In the genomic region with DNA sequence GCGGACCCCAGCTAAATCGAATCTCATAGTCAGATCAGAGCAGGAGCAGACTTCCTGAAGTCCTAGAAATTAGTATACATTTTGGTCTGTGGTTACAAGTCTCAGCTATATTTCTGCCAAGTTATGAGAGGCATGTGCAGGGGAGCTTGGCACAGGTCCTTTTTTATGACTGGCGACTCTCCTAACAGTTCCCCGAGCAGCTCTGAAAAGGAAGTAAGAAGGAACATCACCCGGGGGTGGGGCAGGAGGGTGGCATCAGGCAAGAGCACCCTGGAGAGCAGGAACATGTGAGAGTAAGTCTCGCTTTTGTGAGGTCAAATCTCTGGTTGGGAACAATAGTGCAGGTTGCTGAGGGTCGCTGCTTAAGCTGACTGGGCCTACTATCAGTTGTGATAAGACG, we compare ENCODE assay signal across 9 mouse cellular contexts. TPM values are rescaled to one million over a fixed set of nuclear protein-coding genes. Genes with fewer than 3 reads are reported as not detected.
A peak's percentile ranks its signal among the peaks of the same experiment; 100 is the strongest.
DNase-seq lines count a peak whose midpoint lies in the region; ATAC-seq and TF ChIP-seq lines count a peak whose summit lies in the region.
"Had no signal": no experiment of that assay in that cellular context is flagged by ENCODE, and none has a peak within 500 bp of the region (broad histone marks: within the 10 kb centered on the region; RNA-seq: fewer than 3 reads in every experiment).

No protein-coding gene starts in this region.

- no peak for TF ChIP-seq POLR2A in heart, adult 2 months (IDR thresholded peaks at IDR 0.05; ENCODE audit: insufficient read depth, low read depth, low read length)

- no peak for ATAC-seq in heart, embryonic 13.5 days (ENCODE audit: extremely low read depth, insufficient number of reproducible peaks, low FRiP score, low TSS enrichment)
- no peak for ATAC-seq in embryonic facial prominence, embryonic 15.5 days (ENCODE audit: insufficient number of reproducible peaks, low FRiP score, low TSS enrichment, low read depth)
- no peak for ATAC-seq in lung, postnatal 0 days
- ATAC-seq in erythroid progenitor cell, adult 5-6 weeks (replicated peaks; ENCODE audit: low FRiP score, poor library complexity, severe bottlenecking) = no peak
- no peak for ATAC-seq in kidney, embryonic 14.5 days (ENCODE audit: low FRiP score, low TSS enrichment)

- TF ChIP-seq EP300 in heart, adult 2 months (IDR thresholded peaks at IDR 0.05; ENCODE audit: insufficient read depth, low read depth, low read length) = no peak
- no peak for TF ChIP-seq EP300 in lung, postnatal 0 days (IDR thresholded peaks at IDR 0.05)

- H3K27me3 ChIP-seq in heart, embryonic 13.5 days (replicated peaks) = no peaks in the 10 kb centered on the region
- no peaks in the 10 kb centered on the region for H3K27me3 ChIP-seq in heart, adult 2 months (ENCODE audit: control insufficient read depth, insufficient read depth, low read length)
- no peaks in the 10 kb centered on the region for H3K27me3 ChIP-seq in embryonic facial prominence, embryonic 15.5 days
- H3K27me3 ChIP-seq in lung, postnatal 0 days (replicated peaks; ENCODE audit: insufficient read depth, low read length) = no peaks in the 10 kb centered on the region
- H3K27me3 ChIP-seq in kidney, embryonic 14.5 days (ENCODE audit: control insufficient read depth, insufficient read depth, low read length) = no peaks in the 10 kb centered on the region

- no peaks in the 10 kb centered on the region for H3K36me3 ChIP-seq in heart, embryonic 13.5 days
- no peaks in the 10 kb centered on the region for H3K36me3 ChIP-seq in heart, adult 2 months (ENCODE audit: control insufficient read depth, insufficient read depth, low read length)
- no peaks in the 10 kb centered on the region for H3K36me3 ChIP-seq in embryonic facial prominence, embryonic 15.5 days
- no peaks in the 10 kb centered on the region for H3K36me3 ChIP-seq in lung, postnatal 0 days (ENCODE audit: insufficient read depth, low read length)
- no peaks in the 10 kb centered on the region for H3K36me3 ChIP-seq in kidney, embryonic 14.5 days (ENCODE audit: control insufficient read depth, insufficient read depth, low read length)

- H3K4me2 ChIP-seq in heart, embryonic 13.5 days = peak overlapping the region; percentile 60
- peak overlapping the region; percentile 32 for H3K4me2 ChIP-seq in embryonic facial prominence, embryonic 15.5 days (replicated peaks)
- peak overlapping the region; percentile 14; the same call in 1 of the 2 replicates for H3K4me2 ChIP-seq in lung, postnatal 0 days (replicated peaks; ENCODE audit: low read depth, low read length)
- no peak overlapping the region for H3K4me2 ChIP-seq in kidney, embryonic 14.5 days (replicated peaks; ENCODE audit: low read depth, low read length)

- H3K4me1 ChIP-seq in heart, embryonic 13.5 days = peaks cover 51% of the 10 kb centered on the region
- H3K4me1 ChIP-seq in heart, adult 2 months (ENCODE audit: control insufficient read depth, insufficient read depth, low read length) = peaks cover 3% of the 10 kb centered on the region
- H3K4me1 ChIP-seq in embryonic facial prominence, embryonic 15.5 days = peaks cover 21% of the 10 kb centered on the region
- peaks cover 11% of the 10 kb centered on the region; the same call in 1 of the 2 replicates for H3K4me1 ChIP-seq in lung, postnatal 0 days (ENCODE audit: insufficient read depth, low read depth, low read length)
- H3K4me1 ChIP-seq in kidney, embryonic 14.5 days (ENCODE audit: control insufficient read depth, insufficient read depth, low read length) = peaks cover 13% of the 10 kb centered on the region

- 28% methylated on average over 8 of the region's 8 CpGs for WGBS in heart, embryonic 13.5 days
- 24% methylated on average over 8 of the region's 8 CpGs for WGBS in heart, adult 2 months
- 34% methylated on average over 8 of the region's 8 CpGs for WGBS in embryonic facial prominence, embryonic 15.5 days
- WGBS in lung, postnatal 0 days = 26% methylated on average over 8 of the region's 8 CpGs
- 63% methylated on average over 8 of the region's 8 CpGs for WGBS in kidney, embryonic 14.5 days

- 0 out of 2 replicates have a peak overlapping the region, but pooled peaks have one; percentile 24 for H3K27ac ChIP-seq in heart, embryonic 13.5 days (replicated peaks)
- H3K27ac ChIP-seq in heart, adult 2 months = no peak overlapping the region
- peak overlapping the region; percentile 34; the same call in 1 of the 2 replicates for H3K27ac ChIP-seq in embryonic facial prominence, embryonic 15.5 days (replicated peaks)
- H3K27ac ChIP-seq in lung, postnatal 0 days (ENCODE audit: low read length) = no peak overlapping the region
- H3K27ac ChIP-seq in kidney, embryonic 14.5 days (ENCODE audit: low read depth, low read length) = no peak overlapping the region

- no peak for DNase-seq in heart, adult 2 months
- DNase-seq in 416B (ENCODE audit: low read depth) = peak; percentile 60
- DNase-seq in lung, postnatal 0 days (ENCODE audit: low spot score) = peak; percentile 37
- no peak for DNase-seq in cerebellum, adult 18-20 months

- peak overlapping the region; percentile 66 for H3K9ac ChIP-seq in heart, embryonic 13.5 days
- H3K9ac ChIP-seq in heart, adult 2 months (ENCODE audit: low read depth, low read length) = no peak overlapping the region
- no peak overlapping the region for H3K9ac ChIP-seq in embryonic facial prominence, embryonic 15.5 days
- no peak overlapping the region for H3K9ac ChIP-seq in lung, postnatal 0 days (replicated peaks; ENCODE audit: low read depth)
- no peak overlapping the region for H3K9ac ChIP-seq in kidney, embryonic 14.5 days (ENCODE audit: low read depth, low read length)

- H3K4me3 ChIP-seq in heart, embryonic 13.5 days = 0 out of 2 replicates have a peak overlapping the region, but pooled peaks have one; percentile 21
- H3K4me3 ChIP-seq in heart, adult 2 months = no peak overlapping the region
- H3K4me3 ChIP-seq in embryonic facial prominence, embryonic 15.5 days (replicated peaks) = no peak overlapping the region
- no peak overlapping the region for H3K4me3 ChIP-seq in lung, postnatal 0 days (ENCODE audit: low read depth, low read length)
- no peak overlapping the region for H3K4me3 ChIP-seq in kidney, embryonic 14.5 days (ENCODE audit: low read length)

- no peaks in the 10 kb centered on the region for H3K9me3 ChIP-seq in heart, embryonic 13.5 days
- no peaks in the 10 kb centered on the region for H3K9me3 ChIP-seq in embryonic facial prominence, embryonic 15.5 days (replicated peaks)
- no peaks in the 10 kb centered on the region for H3K9me3 ChIP-seq in lung, postnatal 0 days (ENCODE audit: low read length)
- H3K9me3 ChIP-seq in kidney, embryonic 14.5 days (ENCODE audit: control insufficient read depth, low read length) = no peaks in the 10 kb centered on the region
- H3K9me3 ChIP-seq: G1E had no signal

- intact Hi-C loops in heart, adult 2 months (cut with DNase I) = no loop called here

- H3K79me2 ChIP-seq in heart, adult 2 months (replicated peaks; ENCODE audit: control insufficient read depth, insufficient read depth, low read length) = no peaks in the 10 kb centered on the region

- no peak for TF ChIP-seq CTCF in heart, adult 2 months (IDR thresholded peaks at IDR 0.05)
- TF ChIP-seq CTCF in lung, postnatal 0 days (IDR thresholded peaks at IDR 0.05) = no peak

RNA-seq across cellular contexts. Expression of gene Ppp2r1b, which starts 5.6 kb away (rescaled TPM):
- 46.3 and 48.6 TPM in 2 replicates for polyA plus RNA-seq in heart, embryonic 13.5 days (2015; fragmentation: Nextera tagmentation; extraction: Ambion mirVana)
- 10 to 100 TPM; 10.3 to 10.8 TPM for total RNA-seq in heart, adult 2 months (2021)
- 5.4 and 7.1 TPM in 2 replicates for polyA plus RNA-seq in heart, adult 2 months (2012; rRNA removed)
- 54.3 and 58.9 TPM in 2 replicates for polyA plus RNA-seq in embryonic facial prominence, embryonic 15.5 days (2015; fragmentation: Nextera tagmentation; extraction: Ambion mirVana)
- polyA plus RNA-seq in lung, postnatal 0 days (2015; fragmentation: Nextera tagmentation; extraction: Ambion mirVana) = 26.0 and 28.4 TPM in 2 replicates
- 88.0 and 88.3 TPM in 2 replicates for total RNA-seq in erythroid progenitor cell, adult 5-6 weeks (2015; ENCODE audit: low replicate concordance)
- total RNA-seq in erythroid progenitor cell, adult 5-6 weeks (2017; ENCODE audit: low replicate concordance) = 87.7 and 116 TPM in 2 replicates
- 43.1 and 89.4 TPM in 2 replicates for polyA plus RNA-seq in kidney, embryonic 14.5 days (2014; fragmentation: Nextera tagmentation; extraction: Ambion mirVana)

Comparison
In these comparisons a context has a peak if more than half of its experiments do, and no peak if none do; other contexts are left out.
1. H3K27ac ChIP-seq: peak in heart, embryonic 13.5 days (single experiment) and embryonic facial prominence, embryonic 15.5 days (single experiment); none in heart, adult 2 months (single experiment), lung, postnatal 0 days (single experiment) and kidney, embryonic 14.5 days (single experiment).
2. DNase-seq: peak in 416B (single experiment) and lung, postnatal 0 days (single experiment); none in heart, adult 2 months (0 of 2) and cerebellum, adult 18-20 months (0 of 2).